Mouse (Mus musculus): ENCODE data around the gene Arhgef10l.
"Not testable (repeated sequence)": the region's sequence is repeated elsewhere in the genome, so short reads cannot be mapped to it uniquely, and the experiment has no call there.

The Arhgef10l gene

DNA sequence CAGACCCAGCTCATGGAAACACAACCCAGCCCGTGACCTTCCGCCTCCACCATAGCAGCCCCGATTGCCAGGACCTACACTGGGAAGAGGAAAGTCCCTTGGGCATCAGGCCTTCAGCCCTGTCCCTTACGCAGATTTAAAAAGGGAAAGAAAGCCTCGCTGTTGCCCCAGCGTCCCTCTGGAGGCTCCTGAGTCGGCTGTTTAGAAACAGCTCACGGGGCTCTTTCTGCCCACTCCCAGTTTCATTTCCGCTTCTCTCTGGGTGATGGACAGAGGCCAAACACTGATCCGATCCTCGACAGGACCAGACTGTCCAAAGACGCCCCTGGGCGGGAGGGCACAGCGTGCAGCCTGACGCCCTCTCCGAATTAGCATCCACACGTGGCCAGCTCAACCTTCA lies 93.4 kb downstream of the Arhgef10l start:
- in situ Hi-C loops (cut with MboI): no loop called here

DNA sequence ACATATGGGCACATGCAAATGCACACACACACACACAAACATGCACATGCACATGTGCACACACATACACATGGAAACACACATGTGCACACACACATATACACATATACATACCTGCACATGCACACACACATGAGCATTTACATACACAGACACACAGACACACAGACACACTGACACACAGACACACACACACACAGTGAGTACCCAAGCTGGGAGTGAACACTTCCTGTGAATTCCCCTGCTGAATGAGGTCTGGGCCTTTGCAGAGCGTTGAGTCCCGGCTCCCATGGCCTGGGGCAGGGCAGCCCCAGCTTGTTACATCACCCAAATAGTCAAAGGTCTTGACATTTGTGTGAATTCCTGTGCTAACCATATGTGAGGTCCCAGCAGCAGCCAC lies 96.4 kb downstream of the Arhgef10l start:
- in situ Hi-C loops (cut with MboI): no loop called here

DNA sequence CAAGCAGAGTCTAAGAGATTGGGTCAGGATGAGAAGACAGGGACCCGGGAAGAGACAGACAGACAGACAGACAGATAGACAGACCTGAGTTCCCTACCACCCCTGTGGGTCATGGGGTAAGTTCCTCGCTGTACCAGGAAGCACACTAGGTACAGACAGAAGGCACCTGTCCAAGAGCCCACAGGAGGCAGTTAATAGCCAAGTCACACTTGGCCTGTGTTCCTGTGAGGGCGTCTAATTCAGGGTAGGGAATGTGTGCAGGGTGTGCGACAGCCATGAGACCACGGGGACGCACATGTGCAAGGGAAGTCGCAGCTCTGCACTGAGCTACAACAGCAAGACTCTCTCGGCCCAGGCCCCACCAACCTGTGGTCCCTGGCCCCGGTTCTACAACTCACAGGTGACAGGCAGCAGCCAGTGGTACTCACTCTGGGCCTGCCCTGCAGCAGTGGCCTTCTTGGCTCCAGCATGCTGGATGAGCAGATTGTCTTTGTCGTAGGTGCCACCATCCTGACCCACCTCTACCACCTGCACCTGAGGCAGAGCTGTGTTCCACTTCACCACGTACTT lies 97.8 kb downstream of the Arhgef10l start:
- in situ Hi-C loops (cut with MboI): no loop called here

DNA sequence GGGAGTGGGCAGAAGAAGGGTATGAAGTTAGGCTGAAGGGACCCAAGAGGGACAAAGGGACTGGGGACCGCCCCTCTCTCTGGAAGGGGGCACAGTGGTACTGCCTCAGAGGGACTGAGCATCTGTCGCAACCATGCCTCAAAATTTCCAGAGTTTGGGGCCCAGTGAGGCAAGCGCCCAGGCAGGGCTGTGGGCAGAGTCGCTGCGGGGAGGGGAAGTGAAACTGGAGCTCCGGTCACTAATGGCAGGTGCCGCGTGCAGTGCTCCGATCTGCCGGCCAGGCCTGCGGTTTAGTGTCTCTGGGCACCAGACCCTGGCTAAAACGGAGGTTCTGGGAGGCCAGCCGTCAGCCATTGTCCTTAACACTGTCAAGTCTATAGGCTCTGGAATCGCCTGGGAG lies 99.0 kb downstream of the Arhgef10l start:
- in situ Hi-C loops (cut with MboI): no loop called here

DNA sequence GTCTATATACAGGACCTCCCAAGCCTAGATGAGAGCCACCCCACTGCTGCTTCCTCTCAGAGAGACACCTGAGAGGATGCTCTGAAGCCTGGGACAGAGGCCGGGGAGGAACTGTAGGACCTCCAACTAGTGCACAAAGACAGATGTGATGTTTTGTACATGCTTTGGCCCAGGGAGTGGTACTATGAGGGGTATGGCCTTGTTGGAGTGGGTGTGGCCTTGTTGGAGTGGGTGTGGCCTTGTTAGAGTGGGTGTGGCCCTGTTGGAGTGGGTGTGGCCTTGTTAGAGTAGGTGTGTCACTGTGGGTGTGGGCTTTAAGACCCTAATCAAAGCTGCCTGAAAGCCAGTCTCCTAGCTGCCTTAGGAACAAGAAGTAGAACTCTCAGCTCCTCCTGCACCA lies 101.4 kb downstream of the Arhgef10l start:
- in situ Hi-C loops (cut with MboI): not testable (repeated sequence)

DNA sequence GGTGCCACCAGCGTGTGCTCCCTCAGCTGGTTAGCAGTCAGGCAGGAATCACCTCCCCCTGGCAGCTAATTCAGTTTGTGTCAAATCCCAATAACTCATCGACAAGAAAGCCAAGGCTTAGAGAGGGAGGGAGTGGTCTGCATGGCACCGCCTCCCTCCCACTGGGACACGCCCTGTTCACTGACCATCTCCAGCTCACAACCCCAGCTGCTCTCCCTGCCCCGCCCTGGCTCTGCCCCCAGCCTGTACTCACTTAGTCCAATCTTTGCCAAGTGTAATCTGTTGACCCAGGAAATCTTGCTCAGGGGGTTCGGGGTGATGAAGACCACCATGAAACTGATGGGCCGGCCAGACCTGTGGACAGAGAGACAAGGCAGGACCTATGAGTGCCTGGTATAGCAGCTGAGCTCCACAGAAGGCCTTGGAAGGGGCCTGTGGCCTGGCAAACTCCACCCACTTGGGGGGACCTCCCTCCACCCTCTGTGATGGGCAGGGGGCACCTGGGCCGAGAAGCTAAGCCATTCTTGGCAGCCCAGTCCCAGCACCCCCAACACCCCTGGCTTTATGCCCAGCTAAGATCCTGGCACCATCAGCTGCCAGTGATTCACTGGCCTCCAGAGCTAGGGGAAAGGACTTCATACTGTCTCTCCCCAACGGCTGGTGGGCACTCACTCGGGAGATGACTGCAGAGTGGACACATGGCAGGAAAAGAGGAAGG lies 103.2 kb downstream of the Arhgef10l start:
- in situ Hi-C loops (cut with MboI): no loop called here

DNA sequence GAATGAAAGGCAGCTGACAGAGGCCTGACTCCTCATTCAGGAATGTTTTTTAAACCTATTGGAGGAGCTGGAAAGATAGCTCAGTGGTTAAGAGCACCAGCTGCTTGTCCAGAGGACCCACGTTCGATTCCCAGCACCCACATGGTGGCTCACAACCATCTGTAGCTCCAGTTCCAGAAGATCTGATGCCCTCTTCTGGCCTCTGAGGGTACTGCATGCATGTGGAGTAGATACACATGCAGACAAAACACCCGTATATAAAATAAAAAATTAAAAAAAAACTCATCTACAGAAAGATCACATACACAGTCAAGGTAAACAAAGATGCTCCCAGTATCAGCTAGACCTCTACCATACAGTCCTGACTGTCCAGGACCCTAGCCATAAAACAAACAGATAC lies 104.1 kb downstream of the Arhgef10l start:
- in situ Hi-C loops (cut with MboI): no loop called here

DNA sequence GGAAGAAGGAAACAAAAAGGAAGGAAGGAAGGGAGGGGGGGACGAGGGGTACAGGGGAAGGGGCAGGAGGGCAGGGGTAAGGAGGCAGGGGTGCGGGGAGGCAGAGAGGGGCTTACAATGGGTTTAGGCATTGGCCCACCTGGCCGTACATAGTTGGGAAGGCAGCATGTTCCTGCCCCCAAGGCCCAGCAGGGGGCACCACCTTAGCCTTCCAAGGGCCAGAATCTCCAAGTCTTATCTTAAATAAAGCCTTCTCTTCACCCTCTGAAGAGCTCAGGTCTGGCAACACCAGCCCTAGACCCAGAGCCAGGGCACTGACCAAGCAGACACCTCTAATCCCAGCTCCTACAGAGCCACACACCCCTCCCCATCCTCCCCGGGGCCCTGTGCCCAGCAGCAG lies 106.0 kb downstream of the Arhgef10l start:
- in situ Hi-C loops (cut with MboI): loop anchor here (10.0 kb wide), 1 partner anchor 155 kb away; no protein-coding TSS in a partner anchor

DNA sequence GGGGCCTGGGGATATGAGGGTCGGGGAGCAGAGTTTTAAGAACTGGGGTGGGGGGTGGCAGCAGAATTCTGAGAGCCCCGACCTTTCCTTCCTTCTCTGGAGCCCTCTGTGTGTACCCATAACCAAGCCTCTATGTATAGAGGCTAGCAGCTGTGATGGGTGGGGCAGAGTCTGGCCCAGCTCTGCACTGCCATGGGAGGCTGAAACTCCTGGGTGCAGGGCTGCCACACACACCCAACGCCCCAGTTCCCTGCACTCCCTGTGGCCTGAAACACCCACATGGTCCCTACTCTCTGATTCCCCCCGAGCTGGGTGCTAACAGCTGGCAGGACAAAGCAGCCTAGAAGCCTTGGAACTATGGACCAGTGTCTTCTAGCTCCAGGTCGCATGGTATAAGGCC lies 107.6 kb downstream of the Arhgef10l start:
- in situ Hi-C loops (cut with MboI): loop anchor here (10.0 kb wide), 1 partner anchor 157 kb away; no protein-coding TSS in a partner anchor

DNA sequence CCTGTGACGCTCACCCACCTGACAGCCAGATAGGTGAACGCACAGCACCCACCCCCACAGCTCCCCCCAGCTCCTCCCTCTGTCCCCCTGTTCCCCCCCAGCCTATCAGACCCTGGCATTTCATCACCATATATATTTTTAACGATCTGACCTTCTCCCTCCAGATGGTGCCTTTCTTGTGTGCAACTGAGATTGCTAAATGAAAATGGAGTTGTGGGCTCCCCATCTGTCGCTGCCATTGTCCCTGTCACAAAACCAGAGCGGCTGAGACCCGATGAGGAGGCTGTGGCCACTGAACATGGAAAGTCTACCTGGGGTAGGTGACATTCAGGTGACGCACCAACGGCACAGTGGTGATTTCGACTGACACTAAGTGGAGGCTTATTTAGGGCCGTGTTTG lies 109.3 kb downstream of the Arhgef10l start:
- in situ Hi-C loops (cut with MboI): loop anchor here (10.0 kb wide), 1 partner anchor 158 kb away; no protein-coding TSS in a partner anchor

DNA sequence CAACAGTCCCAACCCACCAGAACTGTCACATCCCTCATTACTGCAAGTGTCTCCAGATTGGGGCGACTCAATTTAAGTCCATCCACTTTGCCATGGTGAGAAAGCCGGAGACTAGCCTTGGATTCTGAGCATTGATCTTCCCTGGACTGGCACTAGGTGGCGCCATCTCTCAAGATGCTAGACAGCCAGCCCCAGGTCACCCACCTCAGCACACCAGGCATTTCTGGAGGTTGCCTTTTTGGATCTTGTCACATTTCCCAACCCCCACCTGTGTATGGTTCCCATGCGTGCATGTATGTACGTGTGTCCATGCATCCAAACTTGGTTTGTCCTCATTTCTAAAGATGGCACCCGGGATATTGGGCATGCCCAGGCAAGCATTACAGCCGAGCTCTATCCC lies 110.5 kb downstream of the Arhgef10l start:
- in situ Hi-C loops (cut with MboI): loop anchor here (10.0 kb wide), 1 partner anchor 160 kb away; no protein-coding TSS in a partner anchor

DNA sequence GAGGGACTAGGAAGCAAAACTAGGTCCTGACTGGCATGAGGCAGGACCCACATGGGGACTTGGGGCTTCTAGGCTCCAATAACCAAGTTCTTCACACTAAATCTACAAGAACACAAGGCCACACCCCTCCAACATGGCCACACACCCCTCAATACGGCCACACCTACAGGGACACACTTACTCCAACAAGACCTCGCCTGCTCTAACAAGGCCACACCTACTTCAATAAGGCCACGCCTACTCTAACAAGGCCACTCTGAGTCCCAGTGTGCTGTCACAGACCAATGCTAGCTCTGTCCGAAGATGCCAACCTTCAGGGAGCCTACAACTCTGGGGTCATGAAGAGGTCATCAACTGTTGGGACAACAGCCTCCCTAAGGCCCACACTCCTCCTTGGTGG lies 111.3 kb downstream of the Arhgef10l start:
- in situ Hi-C loops (cut with MboI): loop anchor here (10.0 kb wide), 1 partner anchor 160 kb away; no protein-coding TSS in a partner anchor

DNA sequence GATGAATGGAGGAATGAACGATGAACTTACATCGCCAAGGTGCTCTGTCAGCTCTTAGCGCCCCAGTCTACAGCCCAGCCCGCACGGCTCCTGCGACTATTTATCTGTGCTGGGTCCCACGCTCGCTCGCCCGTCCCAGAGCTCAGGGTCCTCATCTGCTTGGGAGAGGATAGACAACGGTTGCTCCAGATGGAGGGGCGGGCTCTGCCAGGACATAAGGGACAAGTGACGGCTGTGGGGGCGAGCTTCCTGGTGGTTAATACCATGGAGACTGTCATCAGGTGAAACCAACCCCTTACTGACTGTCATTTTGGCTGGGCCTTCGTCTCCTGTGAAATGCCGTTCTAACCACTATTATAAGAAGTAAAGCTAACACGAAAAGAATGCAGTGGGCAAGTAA lies 114.0 kb downstream of the Arhgef10l start:
- in situ Hi-C loops (cut with MboI): loop anchor here (10.0 kb wide), 1 partner anchor 163 kb away; no protein-coding TSS in a partner anchor

DNA sequence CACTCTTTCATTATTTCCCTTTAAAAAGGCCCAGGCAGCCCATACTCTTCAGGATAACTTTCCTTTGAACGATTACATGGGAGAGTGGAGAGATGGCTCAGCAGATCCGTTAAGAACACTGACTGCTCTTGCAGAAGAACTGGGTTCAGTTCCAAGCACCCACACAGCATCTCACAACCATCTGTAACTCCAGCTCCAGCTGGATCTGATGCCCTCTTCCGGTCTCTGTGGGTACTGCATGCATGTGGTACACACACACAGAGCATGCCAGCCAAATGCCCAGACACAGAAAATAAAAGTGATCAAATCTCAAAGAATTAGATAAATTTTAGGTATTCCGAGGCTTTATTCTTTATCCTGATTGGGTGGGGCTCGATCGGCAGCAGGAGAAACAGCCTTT lies 115.1 kb downstream of the Arhgef10l start:
- in situ Hi-C loops (cut with MboI): loop anchor here (10.0 kb wide), 1 partner anchor 164 kb away; no protein-coding TSS in a partner anchor

DNA sequence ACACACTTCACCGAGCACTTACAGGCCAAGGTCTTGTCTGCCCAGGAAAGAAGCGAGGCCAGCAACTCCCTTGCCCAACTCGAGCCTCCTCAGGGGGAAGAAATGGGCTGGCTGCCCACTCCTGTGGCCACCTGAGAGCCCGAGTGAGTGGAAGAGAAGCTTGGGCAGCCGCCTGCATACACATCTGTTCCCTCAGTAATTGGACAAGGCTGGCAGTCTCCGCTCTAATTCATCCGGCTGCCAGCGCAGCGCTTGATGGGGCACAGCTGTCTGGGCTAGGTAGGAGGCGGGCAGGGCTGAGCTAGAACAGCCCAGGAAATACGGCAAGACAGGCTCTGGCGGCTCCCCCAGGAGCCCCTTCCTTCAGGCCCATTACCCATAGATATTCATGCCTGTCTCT lies 115.8 kb downstream of the Arhgef10l start:
- in situ Hi-C loops (cut with MboI): loop anchor here (10.0 kb wide), 1 partner anchor 165 kb away; no protein-coding TSS in a partner anchor

DNA sequence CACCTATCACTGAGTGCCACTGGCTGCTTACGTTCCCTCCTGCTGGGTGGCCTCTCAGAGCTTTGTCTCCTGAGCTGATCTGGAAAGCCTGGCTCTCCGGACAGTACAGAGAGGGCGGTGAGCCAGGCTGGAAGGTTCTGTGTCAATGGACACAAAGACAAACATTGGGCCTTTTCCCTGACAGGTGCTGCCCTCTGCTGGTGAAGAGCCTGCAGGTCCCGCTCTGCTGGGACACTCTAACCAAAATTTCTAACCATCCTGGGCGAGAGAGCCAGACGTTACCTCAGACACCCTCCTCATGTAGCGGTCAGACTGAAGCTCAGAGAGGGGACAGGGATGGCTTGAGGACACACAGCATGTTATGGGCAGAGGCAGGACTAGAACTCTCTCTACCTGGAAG lies 118.3 kb downstream of the Arhgef10l start:
- in situ Hi-C loops (cut with MboI): no loop called here

DNA sequence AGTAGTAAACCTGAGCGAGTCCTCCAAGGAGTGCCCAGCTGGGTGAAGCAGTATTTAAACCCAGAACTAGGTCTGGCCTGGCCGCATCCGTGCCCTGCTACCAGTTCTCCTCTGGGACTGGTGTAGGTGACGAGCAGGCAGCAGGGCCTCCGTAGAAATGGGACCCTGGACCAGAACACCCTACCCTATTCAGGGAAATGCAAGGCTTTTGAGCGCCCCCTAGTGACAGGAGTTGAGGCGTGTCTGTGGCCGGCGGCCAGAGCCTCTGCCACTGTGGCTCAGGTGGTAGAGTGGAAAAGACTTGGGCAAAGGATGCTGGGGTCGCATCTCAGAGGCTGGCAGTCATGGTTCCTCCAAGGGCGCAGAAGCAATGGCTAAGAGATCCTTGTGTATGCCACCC lies 126.7 kb downstream of the Arhgef10l start:
- in situ Hi-C loops (cut with MboI): no loop called here

DNA sequence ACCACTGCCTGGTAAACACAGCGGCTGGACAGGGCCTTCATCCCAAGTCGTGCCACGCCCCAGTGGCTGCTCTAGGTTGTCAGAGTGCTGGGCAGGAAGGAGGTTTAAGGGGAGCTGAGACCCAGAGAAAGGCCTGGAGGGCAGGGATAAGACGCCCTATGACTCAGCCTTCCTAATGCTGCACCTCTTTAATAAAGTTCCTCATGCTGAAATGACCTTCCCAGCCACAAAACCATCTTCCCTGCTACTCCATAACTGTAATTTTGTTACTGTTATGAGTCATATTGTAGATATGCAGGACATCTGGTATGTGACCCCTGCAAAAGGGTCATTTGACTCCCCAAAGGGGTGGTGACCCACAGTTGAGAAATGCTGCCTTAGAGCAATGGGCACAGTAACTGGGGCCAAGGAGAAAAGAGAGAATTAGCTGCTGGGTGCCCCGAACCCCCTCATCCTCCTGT lies 128.2 kb downstream of the Arhgef10l start:
- in situ Hi-C loops (cut with MboI): no loop called here

DNA sequence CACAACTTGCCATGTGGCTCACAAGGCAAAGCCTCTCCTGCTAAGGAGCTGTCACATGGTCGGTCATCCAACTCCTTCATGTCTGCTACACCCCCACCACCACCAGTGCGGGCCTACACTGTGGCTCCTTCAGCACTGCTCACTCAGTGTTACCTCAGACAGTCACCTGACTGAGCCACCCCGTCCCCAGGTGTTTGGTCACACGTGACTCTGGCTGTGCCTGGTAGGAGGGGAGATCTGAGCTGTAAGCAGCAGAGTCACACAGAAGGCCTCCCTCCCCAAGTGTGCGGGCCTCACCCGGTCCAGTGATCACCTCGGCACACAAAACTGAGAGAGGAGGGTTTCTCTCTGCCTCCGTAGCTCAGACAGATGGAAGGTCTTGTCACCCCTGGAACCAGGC lies 130.5 kb downstream of the Arhgef10l start:
- in situ Hi-C loops (cut with MboI): no loop called here

DNA sequence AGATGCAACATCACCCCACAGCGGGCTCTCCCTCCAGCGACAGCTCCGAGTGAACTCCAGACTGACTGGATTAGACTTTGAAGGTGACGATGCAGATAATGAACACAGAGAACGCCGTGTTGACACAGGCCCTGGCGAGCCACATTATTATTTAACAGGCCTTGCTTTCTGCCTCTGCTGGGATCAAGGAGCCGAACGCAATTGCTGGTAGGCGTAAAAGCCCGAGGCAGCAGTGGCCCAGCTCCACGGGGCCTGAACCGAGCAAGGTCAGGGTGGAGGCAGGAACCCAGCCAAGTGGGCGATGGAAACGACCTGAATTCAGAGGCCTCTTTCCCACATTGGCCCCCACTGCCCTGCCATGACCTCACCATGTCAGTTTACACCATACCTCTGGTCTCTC lies 133.5 kb downstream of the Arhgef10l start:
- in situ Hi-C loops (cut with MboI): no loop called here

DNA sequence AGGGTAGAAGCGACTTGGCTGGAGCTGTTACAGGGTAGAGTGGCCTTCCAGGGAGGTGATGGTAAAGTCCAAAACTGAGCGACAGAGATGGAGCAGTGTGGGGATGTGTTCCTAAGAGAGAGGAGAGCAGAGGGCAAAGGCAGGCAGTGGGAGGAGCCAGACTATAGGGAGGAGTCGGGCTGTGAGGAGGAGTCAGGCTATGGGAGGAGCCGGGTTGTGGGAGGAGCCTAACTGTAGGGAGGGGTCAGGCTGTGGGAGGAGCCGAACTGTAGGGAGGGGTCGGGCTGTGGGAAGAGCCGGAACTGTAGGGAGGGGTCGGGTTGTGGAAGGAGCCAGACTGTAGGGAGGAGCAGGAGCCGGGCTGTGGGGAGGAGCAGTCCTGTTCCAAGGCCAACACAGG lies 134.8 kb downstream of the Arhgef10l start:
- in situ Hi-C loops (cut with MboI): no loop called here

DNA sequence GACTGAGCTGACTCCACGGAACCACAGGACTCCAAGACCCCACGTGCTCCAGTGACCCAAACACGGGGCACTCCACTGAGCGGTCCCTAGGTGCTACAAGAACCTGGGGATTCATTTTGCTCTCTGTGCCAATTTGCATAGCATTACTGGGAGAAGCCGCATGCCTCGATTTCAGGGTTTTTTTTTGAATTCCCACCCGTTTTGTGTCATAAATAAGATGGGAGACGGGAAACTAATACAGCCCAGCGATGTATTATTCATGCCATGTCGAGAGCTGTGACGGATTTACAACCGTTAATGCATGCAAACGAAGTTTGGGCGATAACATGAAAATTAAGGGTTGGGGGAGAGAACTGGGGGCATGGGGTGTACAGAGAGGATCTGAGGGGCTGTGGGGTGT lies 136.1 kb downstream of the Arhgef10l start:
- in situ Hi-C loops (cut with MboI): no loop called here

DNA sequence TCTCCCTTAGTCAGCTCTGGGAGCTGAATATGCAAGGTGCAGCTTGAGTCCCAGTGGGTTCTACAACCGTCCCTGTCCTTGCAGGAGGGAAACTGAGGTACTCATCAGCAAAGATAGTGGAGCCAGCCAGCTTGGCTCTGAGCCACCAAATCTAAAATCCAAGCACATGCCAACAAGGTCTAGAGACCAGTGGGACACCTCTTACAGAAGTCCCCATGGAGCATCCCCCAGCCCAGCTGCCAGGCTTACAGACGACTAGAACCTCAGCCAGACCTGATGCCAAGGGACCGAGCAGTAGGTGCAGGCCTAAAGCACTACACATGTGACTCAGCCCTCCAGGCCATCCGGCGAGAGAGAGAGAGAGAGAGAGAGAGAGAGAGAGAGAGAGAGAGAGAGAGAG lies 137.4 kb downstream of the Arhgef10l start:
- in situ Hi-C loops (cut with MboI): no loop called here
